Mouse (Mus musculus): ENCODE data around the gene Tjp1.

Gene Tjp1

GRCm38 (mm10) chr7:65489742-65490141, 37.8 kb downstream of the Tjp1 start:
- in situ Hi-C loops (cut with MboI; ENCODE audit: low sequenced_read_pairs), result no loop called here

DNA sequence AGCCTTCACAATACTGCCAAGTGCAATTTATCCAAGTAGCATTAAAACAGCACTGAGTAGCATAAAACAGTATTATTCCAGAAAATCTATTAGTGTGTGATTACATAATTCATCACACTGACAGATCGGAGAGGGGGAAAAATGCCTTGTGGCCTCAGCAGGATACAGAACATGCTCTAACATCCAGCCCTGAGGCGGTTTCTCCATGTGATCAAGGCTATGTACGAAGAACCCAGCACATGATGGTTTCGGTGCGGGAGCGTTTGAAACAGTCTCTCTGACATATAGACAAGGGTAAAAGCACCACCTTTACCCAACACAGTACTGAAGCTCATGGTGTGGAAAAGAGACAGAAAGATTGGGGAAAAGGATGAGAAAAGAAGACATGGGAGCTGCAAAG, 38.4 kb downstream of the Tjp1 start:
- in situ Hi-C loops (cut with MboI; ENCODE audit: low sequenced_read_pairs), result no loop called here

GRCm38 (mm10) chr7:65486259-65486681, 41.3 kb downstream of the Tjp1 start:
- in situ Hi-C loops (cut with MboI; ENCODE audit: low sequenced_read_pairs), result no loop called here

DNA sequence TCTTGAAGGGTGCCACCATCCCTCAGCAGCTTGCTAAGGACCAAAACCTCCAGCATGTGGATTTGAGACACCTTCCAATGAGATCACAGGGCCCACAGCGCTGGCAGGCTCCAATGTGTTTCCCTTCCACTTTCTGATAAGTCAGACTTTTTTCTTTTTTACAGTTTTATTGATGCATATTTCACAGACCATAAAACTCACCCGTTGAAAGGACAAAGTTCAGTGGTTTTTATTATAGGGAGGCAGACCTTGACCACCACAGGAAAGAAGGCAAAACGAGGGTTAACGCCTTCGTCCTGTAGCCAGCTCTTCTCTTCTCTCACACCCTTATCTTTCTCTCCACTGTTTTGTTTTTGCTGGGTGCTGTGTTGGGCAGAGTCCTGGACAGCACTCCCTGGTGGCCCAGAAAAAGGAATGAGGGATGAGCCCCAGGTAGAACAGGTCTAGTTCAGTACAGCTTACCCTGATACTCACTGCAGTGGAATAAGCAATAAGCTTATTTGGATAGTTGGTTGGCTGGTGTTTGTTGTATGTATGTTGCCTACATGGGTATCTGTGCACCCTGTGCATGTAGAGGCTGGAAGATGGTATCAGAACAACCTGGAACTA, 43.3 kb downstream of the Tjp1 start:
- in situ Hi-C loops (cut with MboI; ENCODE audit: low sequenced_read_pairs), result no loop called here

GRCm38 (mm10) chr7:65482216-65482615, 45.4 kb downstream of the Tjp1 start:
- in situ Hi-C loops (cut with MboI; ENCODE audit: low sequenced_read_pairs), result no loop called here

GRCm38 (mm10) chr7:65472048-65472447, 55.5 kb downstream of the Tjp1 start:
- in situ Hi-C loops (cut with MboI; ENCODE audit: low sequenced_read_pairs), result no loop called here

GRCm38 (mm10) chr7:65471406-65471805, 56.2 kb downstream of the Tjp1 start:
- in situ Hi-C loops (cut with MboI; ENCODE audit: low sequenced_read_pairs), result no loop called here

GRCm38 (mm10) chr7:65470214-65470613, 57.4 kb downstream of the Tjp1 start:
- in situ Hi-C loops (cut with MboI; ENCODE audit: low sequenced_read_pairs), result no loop called here

GRCm38 (mm10) chr7:65469666-65470065, 57.9 kb downstream of the Tjp1 start:
- in situ Hi-C loops (cut with MboI; ENCODE audit: low sequenced_read_pairs), result no loop called here

DNA sequence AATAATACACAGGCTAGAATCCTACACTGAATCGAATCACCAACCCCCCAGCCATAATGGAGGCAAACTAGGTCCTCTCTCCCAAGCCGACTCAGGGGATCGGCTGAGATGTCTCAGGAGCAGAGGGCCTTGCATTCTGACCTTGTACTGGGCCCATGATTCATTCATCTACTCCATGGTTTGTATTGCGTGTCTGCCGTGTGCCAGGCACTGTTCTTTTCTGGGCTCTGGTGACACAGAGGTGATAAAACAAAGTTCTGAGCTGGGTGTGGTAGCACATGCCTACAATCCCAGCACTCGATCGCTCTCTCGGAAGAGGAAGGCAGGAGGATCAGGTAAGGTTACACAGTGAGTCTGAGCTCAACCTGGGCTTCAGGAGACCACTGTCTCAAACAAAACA, 59.4 kb downstream of the Tjp1 start:
- in situ Hi-C loops (cut with MboI; ENCODE audit: low sequenced_read_pairs), result no loop called here

DNA sequence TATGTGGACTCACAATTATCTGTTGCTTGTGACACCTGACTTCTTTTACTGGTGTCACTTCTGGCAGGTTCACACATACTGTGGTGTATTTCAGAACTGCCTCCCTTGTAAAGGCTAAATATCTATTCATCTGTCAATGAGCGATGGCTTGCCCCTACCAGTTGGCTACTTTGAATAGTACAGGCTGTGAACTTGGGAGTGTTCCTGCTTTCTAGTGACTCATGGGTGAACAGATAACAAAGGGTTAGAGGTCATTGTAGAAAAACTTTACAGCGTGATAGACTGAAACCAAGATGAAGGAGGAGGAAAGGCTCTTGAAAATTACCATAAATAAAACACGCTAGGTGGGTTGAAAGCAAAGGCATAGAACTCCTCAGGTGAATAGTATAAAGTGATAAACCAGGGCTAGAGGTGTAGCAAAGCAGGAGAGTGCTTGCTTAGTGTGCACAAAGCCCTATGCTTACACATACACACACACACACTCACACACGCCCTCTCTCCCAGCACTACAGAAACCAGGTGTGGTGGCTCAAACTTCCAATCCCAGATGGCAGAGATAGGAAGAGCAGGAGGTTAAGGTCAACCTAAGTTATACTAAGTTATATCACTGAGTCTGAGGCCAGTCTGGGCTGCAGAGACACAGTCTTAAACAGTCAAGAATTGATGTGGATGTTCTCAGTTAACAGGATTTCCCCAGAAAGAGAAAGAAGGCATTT, 60.1 kb downstream of the Tjp1 start:
- in situ Hi-C loops (cut with MboI; ENCODE audit: low sequenced_read_pairs), result no loop called here

DNA sequence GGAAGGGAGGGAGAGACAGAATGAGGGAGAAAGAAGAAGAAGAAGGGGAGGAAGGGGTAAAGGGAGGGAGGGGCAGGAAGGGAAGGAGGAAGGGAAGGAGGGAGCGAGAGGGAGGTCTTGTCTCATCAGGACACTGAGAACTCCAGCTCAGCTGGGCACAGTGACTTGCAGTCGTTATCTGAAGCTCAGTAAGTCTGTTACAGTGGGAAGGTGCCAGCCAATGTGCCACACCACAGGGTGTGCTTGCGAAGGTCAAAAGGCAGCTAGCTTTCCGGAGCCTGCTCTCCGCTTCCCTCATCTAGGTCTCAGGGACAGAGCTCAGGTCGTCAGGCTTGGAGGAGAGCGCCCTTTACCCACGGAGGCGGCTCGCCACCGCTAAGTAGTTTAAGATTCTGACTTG, 61.4 kb downstream of the Tjp1 start:
- in situ Hi-C loops (cut with MboI; ENCODE audit: low sequenced_read_pairs), result no loop called here

- in situ Hi-C loops (cut with MboI; ENCODE audit: low sequenced_read_pairs), result no loop called here
These were observed 63.0 kb downstream of the Tjp1 start for GRCm38 (mm10) chr7:65464518-65465037.

DNA sequence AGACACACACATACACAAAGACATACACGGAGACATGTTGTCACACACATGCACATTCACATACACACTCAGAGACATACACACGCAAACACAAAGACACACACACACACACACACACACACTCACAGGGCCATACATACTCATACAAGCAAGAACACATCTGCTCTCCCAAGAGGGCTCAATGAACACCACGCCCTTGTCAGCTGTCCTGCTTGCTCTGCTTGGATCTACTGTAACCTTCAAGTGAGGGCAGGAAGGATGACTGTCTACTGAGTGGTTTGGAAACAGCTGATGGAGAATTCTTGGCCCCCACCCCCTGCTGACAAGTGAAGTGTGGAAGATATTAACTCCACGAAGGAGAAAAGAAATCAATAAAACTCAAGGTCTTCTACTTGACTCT, 64.1 kb downstream of the Tjp1 start:
- in situ Hi-C loops (cut with MboI; ENCODE audit: low sequenced_read_pairs), result no loop called here

DNA sequence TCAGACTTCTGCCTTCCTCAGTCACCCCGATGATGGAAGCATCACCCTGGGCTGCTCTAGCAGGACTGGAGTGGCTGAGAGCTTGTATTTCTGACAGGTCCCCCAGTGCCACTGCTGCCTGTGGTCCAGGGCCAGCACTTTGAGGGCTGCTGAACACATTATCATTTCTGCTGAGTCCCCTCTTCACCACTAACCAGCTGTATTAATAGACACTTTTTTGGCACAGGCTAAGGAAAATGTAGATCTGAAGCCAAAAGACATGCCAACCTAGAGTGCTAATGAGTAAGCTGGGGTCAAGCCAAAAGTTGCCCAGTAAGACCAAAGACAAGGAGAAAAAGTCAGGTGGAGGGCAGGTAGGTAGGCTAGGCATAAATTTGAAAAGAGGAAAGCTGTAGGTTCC, 66.2 kb downstream of the Tjp1 start:
- in situ Hi-C loops (cut with MboI; ENCODE audit: low sequenced_read_pairs), result no loop called here

DNA sequence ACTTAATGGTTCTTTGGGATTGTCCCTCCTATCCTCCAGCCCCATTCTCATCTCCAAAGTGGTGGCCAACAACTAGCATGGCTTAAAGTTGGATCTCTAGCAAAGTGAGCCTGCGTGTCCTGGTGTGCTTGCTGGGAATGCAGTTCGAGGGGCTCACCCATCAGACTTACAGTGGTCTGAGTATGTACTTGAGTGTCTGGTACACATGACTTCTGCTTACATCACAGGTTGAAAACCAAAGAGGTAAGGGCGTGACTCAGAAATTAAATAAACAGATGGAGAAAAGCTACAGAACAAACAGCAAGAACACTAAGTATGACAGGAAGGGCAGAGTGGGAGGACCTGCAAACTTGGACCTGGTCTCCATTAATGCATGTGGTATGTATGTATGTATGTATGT, 67.4 kb downstream of the Tjp1 start:
- in situ Hi-C loops (cut with MboI; ENCODE audit: low sequenced_read_pairs), result no loop called here

DNA sequence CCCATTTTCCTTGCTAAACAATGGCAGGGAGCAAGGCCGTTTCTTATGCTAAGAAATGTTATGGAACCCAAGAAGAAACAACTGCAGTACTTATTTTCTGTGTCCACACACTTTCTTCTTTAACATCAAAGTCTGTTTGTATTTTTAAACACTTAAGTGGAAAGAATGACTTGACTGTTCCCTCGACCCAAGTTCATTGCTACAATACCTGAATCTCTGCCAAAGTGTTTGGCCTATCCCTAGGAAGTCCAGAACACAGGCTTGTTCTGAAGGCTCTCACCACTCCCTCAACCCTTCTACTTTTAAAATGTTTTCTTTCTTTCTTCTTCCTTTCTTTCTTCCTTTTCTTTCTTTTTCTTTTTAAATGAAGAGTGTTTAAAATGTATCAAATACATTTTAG, 71.5 kb downstream of the Tjp1 start:
- in situ Hi-C loops (cut with MboI; ENCODE audit: low sequenced_read_pairs), result no loop called here

- in situ Hi-C loops (cut with MboI; ENCODE audit: low sequenced_read_pairs), result no loop called here
These were observed 72.4 kb downstream of the Tjp1 start for GRCm38 (mm10) chr7:65455208-65455607.

- in situ Hi-C loops (cut with MboI; ENCODE audit: low sequenced_read_pairs), result no loop called here
These were observed 73.3 kb downstream of the Tjp1 start for GRCm38 (mm10) chr7:65454269-65454668.

GRCm38 (mm10) chr7:65452246-65452645, 75.3 kb downstream of the Tjp1 start:
- in situ Hi-C loops (cut with MboI; ENCODE audit: low sequenced_read_pairs), result no loop called here

GRCm38 (mm10) chr7:65450158-65450557, 77.4 kb downstream of the Tjp1 start:
- in situ Hi-C loops (cut with MboI; ENCODE audit: low sequenced_read_pairs), result no loop called here

DNA sequence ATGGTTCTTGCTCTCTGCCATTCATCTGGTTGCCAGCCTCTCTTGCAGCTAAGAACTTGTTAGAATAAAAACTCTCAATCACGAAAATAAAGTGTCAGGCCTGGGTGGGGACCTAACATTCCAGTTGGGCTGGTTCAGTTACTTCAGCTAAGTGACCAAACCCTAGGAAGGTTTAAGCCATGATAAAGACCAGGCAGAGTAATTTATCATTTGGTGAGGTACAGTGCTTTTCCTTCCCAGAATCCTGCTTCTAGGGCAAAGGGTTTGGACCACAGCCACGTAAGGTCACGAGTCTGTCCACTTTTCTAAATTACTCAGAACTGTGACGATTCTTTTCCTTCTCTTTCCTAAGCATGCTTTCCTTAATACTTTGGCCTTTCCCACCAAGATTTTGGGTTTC, 86.1 kb downstream of the Tjp1 start:
- in situ Hi-C loops (cut with MboI; ENCODE audit: low sequenced_read_pairs), result no loop called here

DNA sequence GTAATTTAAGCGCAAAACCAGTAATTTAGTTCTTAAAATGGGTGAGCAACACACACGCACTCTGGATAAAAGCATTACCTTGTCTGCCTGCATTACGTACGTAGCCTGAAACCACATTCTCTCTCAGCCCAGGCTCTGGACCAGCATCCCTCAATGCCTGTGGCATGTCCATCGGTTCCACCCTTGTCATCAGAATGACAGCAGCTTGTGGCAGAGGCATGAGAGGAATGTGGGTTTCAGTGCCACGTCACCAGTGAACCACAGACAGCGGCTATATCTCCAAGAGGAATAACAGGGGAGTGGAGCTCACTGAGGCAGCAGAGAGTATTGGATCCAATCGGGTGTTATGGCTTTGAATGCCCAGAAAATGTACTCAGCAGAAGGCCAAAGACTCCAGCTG, 88.1 kb downstream of the Tjp1 start:
- in situ Hi-C loops (cut with MboI; ENCODE audit: low sequenced_read_pairs), result no loop called here

All from CH12F3 (cell line).